Mouse (Mus musculus) MEL (cell line): ENCODE measurements around the gene Mrpl35. TPM values are rescaled to one million over a fixed set of nuclear protein-coding genes. Genes with fewer than 3 reads are reported as not detected.

ENCODE experiments used
- DNase-seq: peaks from one replicate; pipeline ENCODE4 v3.0.0; 2011; ENCODE audit warnings: low read depth, low spot score
- H3K27ac ChIP-seq: 2 replicates; pipeline ENCODE4 v1.5.1; 2012; ENCODE audit warnings: low read depth, mild to moderate bottlenecking, control low read depth, low read length, moderate library complexity; ENCODE audit not compliant: control insufficient read depth
- H3K27me3 ChIP-seq, 2 experiments: fragments of 150-350 bp in 1 of 2; sonication (generic) in 1 of 2; 2 replicates each; pipeline ENCODE4 v1.6.1; 2012; ENCODE audit warnings: low read length in 2 of 2, mild to moderate bottlenecking in 2 of 2, improper control_type of control experiment in 1 of 2, moderate library complexity in 1 of 2; ENCODE audit not compliant: insufficient read depth in 2 of 2, control insufficient read depth in 1 of 2
- H3K36me3 ChIP-seq, 2 experiments: 2 replicates each; pipeline ENCODE4 v1.6.1; 2012 to 2014; ENCODE audit warnings: low read length in 2 of 2, improper control_type of control experiment in 1 of 2, inconsistent platforms in 1 of 2, mild to moderate bottlenecking in 1 of 2; ENCODE audit not compliant: insufficient read depth in 2 of 2, control insufficient read depth in 1 of 2
- H3K4me1 ChIP-seq, 2 experiments: fragments of 150-350 bp in 1 of 2; sonication (generic) in 1 of 2; 2 replicates each; pipeline ENCODE4 v1.6.1; 2012; ENCODE audit warnings: low read length in 2 of 2, improper control_type of control experiment in 1 of 2, mild to moderate bottlenecking in 1 of 2; ENCODE audit not compliant: insufficient read depth in 2 of 2, control insufficient read depth in 1 of 2
- H3K4me3 ChIP-seq, 2 experiments: fragments of 150-350 bp in 1 of 2; sonication (generic) in 1 of 2; 2 replicates each; pipeline ENCODE4 v1.5.1; 2012; ENCODE audit warnings: low read depth in 2 of 2, low read length in 2 of 2, mild to moderate bottlenecking in 2 of 2, moderate library complexity in 2 of 2, control low read depth in 1 of 2, improper control_type of control experiment in 1 of 2; ENCODE audit not compliant: control insufficient read depth in 1 of 2, insufficient read depth in 1 of 2
- H3K79me2 ChIP-seq: 2 replicates; pipeline ENCODE4 v1.6.1; 2012; ENCODE audit warnings: mild to moderate bottlenecking, low read length, moderate library complexity; ENCODE audit not compliant: control insufficient read depth, poor library complexity, insufficient read depth
- H3K9ac ChIP-seq: 2 replicates; pipeline ENCODE4 v1.6.1; 2012; ENCODE audit warnings: low read depth, mild to moderate bottlenecking, control low read depth, low read length, moderate library complexity; ENCODE audit not compliant: control insufficient read depth, poor library complexity, severe bottlenecking
- H3K9me3 ChIP-seq: fragments of 150-350 bp; sonication (generic); replicated peaks from 2 replicates; pipeline ENCODE4 v1.6.1; 2012; ENCODE audit warnings: mild to moderate bottlenecking, low read length, improper control_type of control experiment, moderate library complexity; ENCODE audit not compliant: insufficient read depth
- CTCF ChIP-seq, 3 experiments: IDR thresholded peaks in 2 of 3; conservative IDR thresholded peaks in 1 of 3; 2 replicates each; pipeline ENCODE4 v1.5.1; 2011 to 2012; ENCODE audit warnings: low read length in 3 of 3, low read depth in 2 of 3, mild to moderate bottlenecking in 2 of 3, improper control_type of control experiment in 1 of 3, inconsistent platforms in 1 of 3, mixed read lengths in 1 of 3, moderate library complexity in 1 of 3; ENCODE audit not compliant: control insufficient read depth in 1 of 3, insufficient read depth in 1 of 3, poor library complexity in 1 of 3, severe bottlenecking in 1 of 3
- EP300 ChIP-seq, 2 experiments: IDR thresholded peaks; 2 replicates each; pipeline ENCODE4 v1.6.1; 2011; ENCODE audit warnings: improper control_type of control experiment in 2 of 2, low read length in 2 of 2, low read depth in 1 of 2, mild to moderate bottlenecking in 1 of 2
- ETS1 ChIP-seq: IDR thresholded peaks from 2 replicates; pipeline ENCODE4 v1.6.1; 2012; ENCODE audit warnings: low read depth, mild to moderate bottlenecking, inconsistent platforms, low read length, improper control_type of control experiment, moderate library complexity
- JUND ChIP-seq: IDR thresholded peaks from 2 replicates; pipeline ENCODE4 v1.6.1; 2011; ENCODE audit warnings: low read depth, mild to moderate bottlenecking, improper control_type of control experiment, low read length
- MAZ ChIP-seq: IDR thresholded peaks from 2 replicates; pipeline ENCODE4 v1.6.1; 2012; ENCODE audit warnings: low read depth, mild to moderate bottlenecking, inconsistent platforms, low read length, improper control_type of control experiment
- MYC ChIP-seq: IDR thresholded peaks from 2 replicates; pipeline ENCODE4 v1.6.1; 2011; ENCODE audit warnings: low read depth, mild to moderate bottlenecking, low read length, improper control_type of control experiment, moderate library complexity
- RAD21 ChIP-seq: IDR thresholded peaks from 2 replicates; pipeline ENCODE4 v1.6.1; 2011; ENCODE audit warnings: mild to moderate bottlenecking, low read depth, low read length, improper control_type of control experiment
- SMC3 ChIP-seq: IDR thresholded peaks from 2 replicates; pipeline ENCODE4 v1.6.1; 2011; ENCODE audit warnings: low read depth, low read length, improper control_type of control experiment
- USF2 ChIP-seq, 2 experiments: IDR thresholded peaks; 2 replicates each; pipeline ENCODE4 v1.6.1; 2011 to 2012; ENCODE audit warnings: improper control_type of control experiment in 2 of 2, low read length in 2 of 2, borderline replicate concordance in 1 of 2, inconsistent platforms in 1 of 2, low read depth in 1 of 2, mild to moderate bottlenecking in 1 of 2; ENCODE audit not compliant: insufficient read depth in 1 of 2
- ZC3H11A ChIP-seq: IDR thresholded peaks from 2 replicates; pipeline ENCODE4 v1.6.1; 2012; ENCODE audit warnings: low read depth, mild to moderate bottlenecking, inconsistent platforms, low read length, improper control_type of control experiment
- polyA plus RNA-seq, 2 experiments: library from polyadenylated mRNA; stranded (reverse) in 1 of 2; unstranded in 1 of 2; fragments of >175 nt in 1 of 2; fragments of >200 nt in 1 of 2; gene quantifications; 2 replicates each; pipeline versions ENCODE4 v1.2.1 to v1.2.4; 2012; ENCODE audit warnings: low replicate concordance in 2 of 2, low read depth in 1 of 2; ENCODE audit not compliant: insufficient read length in 2 of 2, insufficient read depth in 1 of 2, missing spikeins in 1 of 2
- total RNA-seq: library from RNA; depleted of rRNA; stranded (reverse); fragments of 300-350 nt; gene quantifications from 2 replicates; pipeline ENCODE4 v1.2.3, GENCODE M21; 2012; rRNA removed

Gene Mrpl35
- 26.0 and 28.3 TPM in 2 replicates for total RNA-seq
- polyA plus RNA-seq = 10 to 100 TPM in 1 of 2 experiments, not detected in 1; 34.8 TPM

- Histone ChIP-seq H3K9ac (no peak within 1 kb of the TSS), H3K79me2 (peaks cover 12% of the 10 kb centered on the region), H3K4me3 (no peak within 1 kb of the TSS), H3K9me3 (no peaks in the 10 kb centered on the region), H3K4me1 (peaks cover 4 to 7% of the 10 kb centered on the region in 2 experiments; a peak in 3 of 4 replicates), H3K27ac (no peak within 1 kb of the TSS), H3K36me3 (peaks cover 0 to 14% of the 10 kb centered on the region in 2 experiments; a peak in 2 of 4 replicates), H3K27me3 (no peaks in the 10 kb centered on the region; a peak in 1 of 4 replicates)
- TF ChIP-seq SMC3 = no peak
- TF ChIP-seq MAZ = no peak
- TF ChIP-seq USF2 (IDR thresholded peaks at IDR 0.05; ENCODE audit: borderline replicate concordance in 1 of 2, insufficient read depth in 1 of 2, low read depth in 1 of 2, low read length in 2 of 2) = no peak
- no peak for DNase-seq
Measured at GRCm38 (mm10) chr6:71826869-71827268, at the start of gene Mrpl35. Gene Mrpl35, minus strand, starts transcription at chr6:71826969.

GRCm38 (mm10) chr6:71871396-71871795 lies 44.6 kb upstream of the Mrpl35 start:
- Histone ChIP-seq H3K27me3 (no peaks in the 10 kb centered on the region), H3K9ac (no peak overlapping the region), H3K4me3 (no peak overlapping the region), H3K9me3 (no peaks in the 10 kb centered on the region), H3K4me1 (no peaks in the 10 kb centered on the region), H3K27ac (no peak overlapping the region), H3K79me2 (no peaks in the 10 kb centered on the region), H3K36me3 (peaks cover 0 to 16% of the 10 kb centered on the region in 2 experiments; a peak in 2 of 4 replicates)
- no peak for TF ChIP-seq CTCF (IDR thresholded peaks at IDR 0.05 in 2 of 3, conservative IDR thresholded peaks at IDR 0.05 in 1 of 3; ENCODE audit: control insufficient read depth in 1 of 3, insufficient read depth in 1 of 3, low read depth in 2 of 3, low read length in 3 of 3, poor library complexity in 1 of 3, severe bottlenecking in 1 of 3)
- TF ChIP-seq ETS1 = no peak
- no peak for DNase-seq

GRCm38 (mm10) chr6:71868809-71869208 lies 42.0 kb upstream of the Mrpl35 start:
- Histone ChIP-seq H3K4me1 (no peaks in the 10 kb centered on the region), H3K36me3 (peaks cover 2 to 27% of the 10 kb centered on the region in 2 experiments; a peak in 2 of 4 replicates), H3K9me3 (no peaks in the 10 kb centered on the region), H3K27ac (no peak overlapping the region), H3K9ac (no peak overlapping the region), H3K4me3 (no peak overlapping the region), H3K27me3 (no peaks in the 10 kb centered on the region), H3K79me2 (no peaks in the 10 kb centered on the region)
- DNase-seq = peak; percentile 60
- 0 out of 2 replicates have a peak, but pooled peaks have one; percentile 16 for TF ChIP-seq ZC3H11A
- no peak for TF ChIP-seq EP300 (IDR thresholded peaks at IDR 0.05; ENCODE audit: low read depth in 1 of 2, low read length in 2 of 2)
- no peak for TF ChIP-seq JUND
- peak; percentile 15; the same call in 1 of the 2 replicates for TF ChIP-seq RAD21
- TF ChIP-seq SMC3 = peak; percentile 30; the same call in 1 of the 2 replicates
- no peak for TF ChIP-seq MYC
- TF ChIP-seq CTCF (IDR thresholded peaks at IDR 0.05 in 2 of 3, conservative IDR thresholded peaks at IDR 0.05 in 1 of 3; ENCODE audit: control insufficient read depth in 1 of 3, insufficient read depth in 1 of 3, low read depth in 2 of 3, low read length in 3 of 3, poor library complexity in 1 of 3, severe bottlenecking in 1 of 3) = peak in 1 of 3 experiments; percentile 39; a peak in 3 of 6 replicates
